Mouse (Mus musculus): Measurements from ENCODE around the gene Lce1h. TPM values are rescaled to one million over a fixed set of nuclear protein-coding genes. Genes with fewer than 3 reads are reported as not detected.

Lce1h gene
- polyA plus RNA-seq (2015; fragmentation: Nextera tagmentation; extraction: Ambion mirVana) = not detected in 2 replicates

DNA sequence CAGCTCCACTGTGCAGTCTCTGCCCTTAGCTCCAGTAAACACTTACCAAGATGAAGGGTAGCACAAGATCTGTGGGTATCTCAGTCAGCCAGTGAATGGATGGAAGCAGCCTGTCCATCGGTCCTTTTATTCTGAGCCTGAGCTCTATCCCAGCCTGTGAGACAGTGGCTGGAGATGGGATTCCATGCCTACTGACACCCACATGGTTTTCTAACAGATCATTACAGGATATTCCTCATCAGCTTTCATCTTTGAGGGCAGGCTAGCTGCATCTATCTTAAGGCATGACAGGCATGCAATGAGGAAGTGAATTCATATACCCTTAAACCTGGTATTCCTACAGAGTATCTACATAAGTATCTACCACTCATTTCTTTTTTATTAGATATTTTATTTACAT lies at the start of gene Lce1h:
TSS of gene Lce1h (minus strand) at position 101 of the 400 bp plus-strand sequence.
- 90% methylated on average over 1 of the region's 1 CpGs for WGBS
- no peak for ATAC-seq (replicated peaks; ENCODE audit: extremely low read depth, insufficient read depth, low FRiP score)
- no peak within 1 kb of the TSS for H3K9ac ChIP-seq (ENCODE audit: low read length)
- no peak within 1 kb of the TSS for H3K4me3 ChIP-seq (ENCODE audit: low read length)
- H3K9me3 ChIP-seq (replicated peaks; ENCODE audit: control insufficient read depth, low read length) = no peaks in the 10 kb centered on the region
- H3K27ac ChIP-seq (ENCODE audit: low read length) = no peak within 1 kb of the TSS
- H3K4me2 ChIP-seq (ENCODE audit: low read depth, low read length) = no peak within 1 kb of the TSS
- no peaks in the 10 kb centered on the region for H3K27me3 ChIP-seq (ENCODE audit: control insufficient read depth, insufficient read depth, low read length)
- H3K4me1 ChIP-seq (ENCODE audit: control insufficient read depth, insufficient read depth, low read length) = no peaks in the 10 kb centered on the region
- H3K36me3 ChIP-seq (ENCODE audit: control insufficient read depth, insufficient read depth) = no peaks in the 10 kb centered on the region

DNA sequence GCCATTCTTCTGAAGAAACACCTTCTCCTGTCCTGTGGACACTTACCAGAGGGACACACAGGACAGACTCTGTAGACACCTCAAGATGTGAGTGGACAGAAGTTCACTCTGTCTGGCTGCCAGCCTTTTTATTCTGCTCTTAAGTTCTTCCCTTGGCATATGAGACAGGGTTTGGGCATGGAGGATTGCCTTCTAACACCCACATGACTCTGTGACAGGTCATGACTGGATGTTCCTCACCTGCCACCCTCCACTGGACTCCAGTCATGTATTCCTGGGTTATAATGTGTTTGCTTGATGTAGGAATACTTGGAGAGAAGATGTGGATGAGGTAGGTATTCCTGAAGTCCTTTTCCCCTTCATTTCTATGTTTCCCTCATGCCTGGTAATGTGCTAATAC lies 42.9 kb upstream of the Lce1h start, which contains the start of gene Lce1k:
TSS of gene Lce1k (minus strand) at position 101 of the 400 bp plus-strand sequence.
- H3K4me1 ChIP-seq (ENCODE audit: control insufficient read depth, insufficient read depth, low read length) = no peaks in the 10 kb centered on the region
- no peak within 1 kb of the TSS for H3K9ac ChIP-seq (ENCODE audit: low read length)
- H3K4me2 ChIP-seq (ENCODE audit: low read depth, low read length) = no peak within 1 kb of the TSS
- no peaks in the 10 kb centered on the region for H3K27me3 ChIP-seq (ENCODE audit: control insufficient read depth, insufficient read depth, low read length)
- H3K4me3 ChIP-seq (ENCODE audit: low read length) = no peak within 1 kb of the TSS
- H3K27ac ChIP-seq (ENCODE audit: low read length) = no peak within 1 kb of the TSS
- no peaks in the 10 kb centered on the region for H3K9me3 ChIP-seq (replicated peaks; ENCODE audit: control insufficient read depth, low read length)
- ATAC-seq (replicated peaks; ENCODE audit: extremely low read depth, insufficient read depth, low FRiP score) = no peak
- H3K36me3 ChIP-seq (ENCODE audit: control insufficient read depth, insufficient read depth) = no peaks in the 10 kb centered on the region

DNA sequence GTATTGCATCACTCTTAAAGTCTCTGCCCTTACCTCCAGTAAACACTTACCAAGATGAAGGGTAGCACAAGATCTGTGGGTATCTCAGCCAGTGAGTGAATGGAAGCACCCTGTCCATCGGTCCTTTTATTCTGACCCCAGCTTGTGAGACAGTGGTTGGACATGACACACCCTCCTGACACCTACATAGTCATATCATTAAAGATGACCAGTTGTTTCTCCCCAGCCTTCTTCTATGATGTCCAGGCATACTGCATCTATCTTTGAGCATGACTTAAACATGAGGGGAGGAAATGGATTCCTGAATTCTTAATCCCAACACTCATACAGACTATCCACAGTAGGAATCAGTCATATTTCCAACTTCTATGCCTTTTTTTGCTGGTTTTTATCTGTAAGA lies 25.5 kb upstream of the Lce1h start, which contains the start of gene Lce1j:
TSS of gene Lce1j (minus strand) at position 101 of the 400 bp plus-strand sequence.
- H3K9me3 ChIP-seq (replicated peaks; ENCODE audit: control insufficient read depth, low read length) = no peaks in the 10 kb centered on the region
- H3K27me3 ChIP-seq (ENCODE audit: control insufficient read depth, insufficient read depth, low read length) = no peaks in the 10 kb centered on the region
- no peak within 1 kb of the TSS for H3K4me2 ChIP-seq (ENCODE audit: low read depth, low read length)
- H3K9ac ChIP-seq (ENCODE audit: low read length) = no peak within 1 kb of the TSS
- no peaks in the 10 kb centered on the region for H3K36me3 ChIP-seq (ENCODE audit: control insufficient read depth, insufficient read depth)
- H3K4me3 ChIP-seq (ENCODE audit: low read length) = no peak within 1 kb of the TSS
- H3K4me1 ChIP-seq (ENCODE audit: control insufficient read depth, insufficient read depth, low read length) = no peaks in the 10 kb centered on the region
- WGBS = 60% methylated on average over 1 of the region's 1 CpGs
- H3K27ac ChIP-seq (ENCODE audit: low read length) = no peak within 1 kb of the TSS
- no peak for ATAC-seq (replicated peaks; ENCODE audit: extremely low read depth, insufficient read depth, low FRiP score)

DNA sequence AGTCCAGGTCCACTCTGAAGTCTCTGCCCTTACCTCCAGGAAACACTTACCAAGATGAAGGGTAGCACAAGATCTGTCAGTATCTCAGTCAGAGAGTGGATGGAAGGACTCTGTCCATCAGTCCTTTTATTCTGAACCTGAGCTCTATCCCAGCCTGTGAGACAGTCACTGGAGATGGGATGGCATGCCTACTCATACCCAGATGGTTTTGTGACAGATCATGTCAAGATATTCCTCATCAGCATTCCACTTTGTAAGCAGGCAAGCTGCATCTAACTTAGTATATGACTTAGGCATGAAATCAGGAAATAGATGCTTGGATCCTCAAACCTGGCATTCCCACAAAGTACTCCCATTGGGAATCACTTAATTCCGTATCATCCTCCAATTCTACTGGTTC lies 13.9 kb upstream of the Lce1h start, which contains the start of gene Lce1i:
TSS of gene Lce1i (minus strand) at position 101 of the 400 bp plus-strand sequence.
- no peaks in the 10 kb centered on the region for H3K9me3 ChIP-seq (replicated peaks; ENCODE audit: control insufficient read depth, low read length)
- H3K36me3 ChIP-seq (ENCODE audit: control insufficient read depth, insufficient read depth) = no peaks in the 10 kb centered on the region
- no peak within 1 kb of the TSS for H3K4me2 ChIP-seq (ENCODE audit: low read depth, low read length)
- no peaks in the 10 kb centered on the region for H3K27me3 ChIP-seq (ENCODE audit: control insufficient read depth, insufficient read depth, low read length)
- 59% methylated on average over 1 of the region's 1 CpGs for WGBS
- ATAC-seq (replicated peaks; ENCODE audit: extremely low read depth, insufficient read depth, low FRiP score) = no peak
- no peaks in the 10 kb centered on the region for H3K4me1 ChIP-seq (ENCODE audit: control insufficient read depth, insufficient read depth, low read length)
- no peak within 1 kb of the TSS for H3K27ac ChIP-seq (ENCODE audit: low read length)
- no peak within 1 kb of the TSS for H3K4me3 ChIP-seq (ENCODE audit: low read length)
- no peak within 1 kb of the TSS for H3K9ac ChIP-seq (ENCODE audit: low read length)

DNA sequence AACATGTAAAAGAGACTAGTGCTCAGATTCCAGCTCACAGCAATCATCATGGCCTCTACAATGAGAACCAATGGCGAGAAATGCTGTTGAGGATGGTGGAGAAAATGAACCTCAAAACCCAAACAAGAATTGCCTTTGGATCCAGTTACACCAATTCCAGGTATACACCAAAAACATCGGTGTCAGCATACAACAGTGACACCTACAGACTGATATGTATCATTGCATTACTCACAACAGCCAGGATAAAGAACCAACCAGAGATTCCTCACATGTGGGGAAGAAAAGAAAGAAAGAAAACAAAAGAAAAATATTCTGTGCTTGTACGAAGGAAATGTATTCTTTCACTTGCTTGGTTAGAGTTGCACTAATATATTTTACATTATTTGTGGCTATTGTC lies 6.7 kb upstream of the Lce1h start:
- no peak for ATAC-seq (replicated peaks; ENCODE audit: extremely low read depth, insufficient read depth, low FRiP score)
- Histone ChIP-seq H3K4me3 (ENCODE audit: low read length) (no peak overlapping the region), H3K36me3 (ENCODE audit: control insufficient read depth, insufficient read depth) (no peaks in the 10 kb centered on the region), H3K4me2 (ENCODE audit: low read depth, low read length) (no peak overlapping the region), H3K27me3 (ENCODE audit: control insufficient read depth, insufficient read depth, low read length) (no peaks in the 10 kb centered on the region; the same call in 1 of the 2 replicates), H3K4me1 (ENCODE audit: control insufficient read depth, insufficient read depth, low read length) (no peaks in the 10 kb centered on the region), H3K9me3 (replicated peaks; ENCODE audit: control insufficient read depth, low read length) (no peaks in the 10 kb centered on the region), H3K27ac (ENCODE audit: low read length) (no peak overlapping the region), H3K9ac (ENCODE audit: low read length) (no peak overlapping the region)
- 18% methylated on average over 3 of the region's 3 CpGs for WGBS

DNA sequence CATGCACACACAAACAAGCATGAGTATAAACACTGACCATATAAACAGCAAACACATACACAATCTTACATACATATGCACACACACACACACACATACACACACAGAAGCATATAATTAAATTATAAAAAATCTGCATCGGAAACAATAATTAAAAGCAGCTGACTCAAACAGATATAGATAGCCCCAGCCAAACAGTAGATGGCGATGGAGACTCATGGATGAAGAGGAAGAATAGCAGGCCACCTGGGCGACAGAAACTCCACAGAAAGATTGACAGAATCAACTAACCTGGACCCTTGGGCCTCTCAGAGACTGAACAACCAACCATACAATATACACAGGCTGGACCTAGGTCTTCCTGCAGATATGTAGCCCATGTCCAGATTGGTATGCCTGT lies 11.7 kb downstream of the Lce1h start:
- H3K9me3 ChIP-seq (replicated peaks; ENCODE audit: control insufficient read depth, low read length) = no peaks in the 10 kb centered on the region
- H3K4me2 ChIP-seq (ENCODE audit: low read depth, low read length) = no peak overlapping the region
- H3K36me3 ChIP-seq (ENCODE audit: control insufficient read depth, insufficient read depth) = no peaks in the 10 kb centered on the region
- no peaks in the 10 kb centered on the region for H3K4me1 ChIP-seq (ENCODE audit: control insufficient read depth, insufficient read depth, low read length)
- 34% methylated on average over 3 of the region's 3 CpGs for WGBS
- no peak for ATAC-seq (replicated peaks; ENCODE audit: extremely low read depth, insufficient read depth, low FRiP score)
- no peaks in the 10 kb centered on the region for H3K27me3 ChIP-seq (ENCODE audit: control insufficient read depth, insufficient read depth, low read length)
- no peak overlapping the region for H3K4me3 ChIP-seq (ENCODE audit: low read length)
- no peak overlapping the region for H3K9ac ChIP-seq (ENCODE audit: low read length)
- no peak overlapping the region for H3K27ac ChIP-seq (ENCODE audit: low read length)

DNA sequence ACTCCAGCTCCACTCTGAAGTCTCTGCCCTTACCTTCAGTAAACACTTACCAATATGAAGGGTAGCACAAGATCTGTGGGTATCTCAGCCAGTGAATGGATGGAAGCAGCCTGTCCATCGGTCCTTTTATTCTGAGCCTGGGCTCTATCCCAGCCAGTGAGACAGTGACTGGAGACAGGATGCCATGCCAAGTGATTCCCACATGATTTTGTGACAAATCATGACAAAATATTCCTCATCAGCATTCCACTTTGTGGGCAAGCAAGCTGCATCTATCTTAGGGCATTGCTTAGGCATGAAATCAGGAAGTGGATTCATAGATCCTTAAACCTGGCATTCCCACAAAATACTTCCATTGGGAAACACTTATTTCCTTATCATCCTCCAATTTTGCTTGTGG lies 12.6 kb downstream of the Lce1h start, which contains the start of gene Lce1g:
TSS of gene Lce1g (minus strand) at position 101 of the 400 bp plus-strand sequence.
- Histone ChIP-seq H3K4me2 (ENCODE audit: low read depth, low read length) (no peak within 1 kb of the TSS), H3K4me3 (ENCODE audit: low read length) (no peak within 1 kb of the TSS), H3K9me3 (replicated peaks; ENCODE audit: control insufficient read depth, low read length) (no peaks in the 10 kb centered on the region), H3K4me1 (ENCODE audit: control insufficient read depth, insufficient read depth, low read length) (no peaks in the 10 kb centered on the region), H3K27ac (ENCODE audit: low read length) (no peak within 1 kb of the TSS), H3K27me3 (ENCODE audit: control insufficient read depth, insufficient read depth, low read length) (no peaks in the 10 kb centered on the region), H3K36me3 (ENCODE audit: control insufficient read depth, insufficient read depth) (no peaks in the 10 kb centered on the region), H3K9ac (ENCODE audit: low read length) (no peak within 1 kb of the TSS)
- WGBS = 71% methylated on average over 1 of the region's 1 CpGs
- ATAC-seq (replicated peaks; ENCODE audit: extremely low read depth, insufficient read depth, low FRiP score) = no peak

DNA sequence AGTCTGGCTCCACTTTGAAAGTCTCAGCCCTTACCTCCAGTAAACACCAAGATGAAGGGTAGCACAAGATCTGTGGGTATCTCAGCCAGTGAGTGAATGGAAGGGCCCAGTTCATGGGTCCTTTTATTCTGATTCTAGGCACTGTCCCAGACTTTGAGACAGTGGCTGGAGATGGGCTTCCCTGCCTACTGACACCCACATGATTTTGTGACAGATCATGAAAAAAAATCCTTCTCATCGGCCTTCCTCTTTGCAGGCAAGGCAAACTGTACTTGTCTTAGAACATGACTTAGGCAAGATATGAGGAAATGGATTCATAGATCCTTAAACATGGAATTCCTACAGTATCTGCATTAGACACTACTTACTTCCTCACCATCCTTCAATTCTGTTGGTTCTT lies 25.9 kb downstream of the Lce1h start, which contains the start of gene Gm38119:
TSS of gene Gm38119 (minus strand) at position 101 of the 400 bp plus-strand sequence.
- Histone ChIP-seq H3K9ac (ENCODE audit: low read length) (no peak within 1 kb of the TSS), H3K36me3 (ENCODE audit: control insufficient read depth, insufficient read depth) (no peaks in the 10 kb centered on the region), H3K4me1 (ENCODE audit: control insufficient read depth, insufficient read depth, low read length) (no peaks in the 10 kb centered on the region), H3K4me3 (ENCODE audit: low read length) (no peak within 1 kb of the TSS), H3K27ac (ENCODE audit: low read length) (no peak within 1 kb of the TSS), H3K4me2 (ENCODE audit: low read depth, low read length) (no peak within 1 kb of the TSS), H3K27me3 (ENCODE audit: control insufficient read depth, insufficient read depth, low read length) (no peaks in the 10 kb centered on the region), H3K9me3 (replicated peaks; ENCODE audit: control insufficient read depth, low read length) (no peaks in the 10 kb centered on the region)
- ATAC-seq (replicated peaks; ENCODE audit: extremely low read depth, insufficient read depth, low FRiP score) = no peak
- WGBS = 63% methylated on average over 1 of the region's 1 CpGs

DNA sequence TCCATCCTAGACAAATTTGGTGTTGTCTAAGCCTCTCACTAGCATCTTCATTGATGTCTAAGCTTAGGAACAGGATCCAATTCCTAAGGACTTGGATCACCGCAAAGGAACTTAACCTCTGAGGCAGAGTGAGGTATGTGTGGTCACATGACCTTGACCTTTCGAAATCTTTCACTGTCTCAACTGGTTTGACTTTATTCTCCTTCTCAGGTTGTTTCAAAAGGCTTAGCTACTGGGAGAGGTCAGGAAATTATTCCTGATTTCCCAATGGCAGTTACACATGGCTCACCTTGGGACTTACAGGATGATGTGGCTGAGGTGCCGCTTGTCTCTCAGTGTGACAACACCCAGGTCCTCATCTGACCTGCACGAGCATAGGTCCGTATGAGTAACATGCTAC lies 42.2 kb downstream of the Lce1h start:
- Histone ChIP-seq H3K4me2 (ENCODE audit: low read depth, low read length) (no peak overlapping the region), H3K9ac (ENCODE audit: low read length) (no peak overlapping the region), H3K27ac (ENCODE audit: low read length) (no peak overlapping the region), H3K36me3 (ENCODE audit: control insufficient read depth, insufficient read depth) (no peaks in the 10 kb centered on the region), H3K27me3 (ENCODE audit: control insufficient read depth, insufficient read depth, low read length) (no peaks in the 10 kb centered on the region), H3K4me1 (ENCODE audit: control insufficient read depth, insufficient read depth, low read length) (no peaks in the 10 kb centered on the region), H3K9me3 (replicated peaks; ENCODE audit: control insufficient read depth, low read length) (no peaks in the 10 kb centered on the region), H3K4me3 (ENCODE audit: low read length) (no peak overlapping the region)
- 72% methylated on average over 5 of the region's 5 CpGs for WGBS
- ATAC-seq (replicated peaks; ENCODE audit: extremely low read depth, insufficient read depth, low FRiP score) = no peak
